Mouse (Mus musculus): ENCODE data around the gene Vmn1r125.
"Not testable (repeated sequence)": the region's sequence is repeated elsewhere in the genome, so short reads cannot be mapped to it uniquely, and the experiment has no call there.

Vmn1r125 gene

DNA sequence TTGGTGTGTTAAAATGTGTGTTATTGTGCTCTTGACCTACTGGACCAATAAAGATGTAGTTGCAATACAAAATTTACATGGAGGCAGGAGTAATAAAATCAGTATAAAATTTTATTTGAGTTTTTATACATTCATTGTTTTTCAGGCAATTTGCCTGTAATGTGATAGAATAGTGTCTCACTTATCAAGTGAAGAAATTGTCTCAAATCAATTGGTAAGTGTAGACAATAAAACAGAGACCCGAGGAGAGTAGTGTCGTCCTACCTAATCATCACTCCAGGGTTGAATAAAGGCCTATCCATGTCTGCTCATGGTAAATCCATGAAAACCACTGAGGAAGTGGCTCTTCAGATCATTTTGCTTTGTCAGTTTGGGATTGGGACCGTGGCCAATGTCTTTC is at the start of gene Vmn1r125:
Vmn1r125 (plus strand) TSS at position 301 of the 400 bp plus-strand sequence.
- DNase-seq (ENCODE audit: low spot score in 2 of 2): not testable (repeated sequence)

GRCm38 (mm10) chr7:21260517-21260916 is 11.5 kb upstream of the Vmn1r125 start, which contains the start of gene Vmn1r124:
Gene Vmn1r124 (minus strand): TSS chr7:21260617.
- not testable (repeated sequence) for DNase-seq (ENCODE audit: low spot score in 2 of 2)

DNA sequence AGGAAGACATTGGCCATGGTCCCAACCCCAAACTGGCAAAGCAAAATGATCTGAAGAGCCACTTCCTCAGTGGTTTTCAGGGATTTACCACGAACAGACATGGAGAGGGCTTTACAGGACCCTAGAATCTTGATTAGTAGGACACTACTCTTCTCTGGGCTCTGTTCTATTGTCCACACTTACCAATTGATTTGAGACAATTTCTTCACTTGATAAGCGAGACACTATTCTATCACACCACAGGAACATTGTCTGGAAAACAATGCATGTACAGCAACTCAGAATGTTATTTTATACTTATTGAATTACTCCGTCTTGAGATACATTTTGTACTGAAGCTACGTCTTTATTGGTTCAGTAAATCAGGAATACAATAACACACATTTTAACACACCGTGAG is 29.4 kb downstream of the Vmn1r125 start, which contains the start of gene Vmn1r126:
Vmn1r126 (minus strand) TSS at position 101 of the 400 bp plus-strand sequence.
- not testable (repeated sequence) for DNase-seq (ENCODE audit: low spot score in 2 of 2)

GRCm38 (mm10) chr7:21319761-21320160 is 47.8 kb downstream of the Vmn1r125 start, which contains the start of gene Vmn1r127:
Gene Vmn1r127 (minus strand): TSS chr7:21319861.
- DNase-seq (ENCODE audit: low spot score in 2 of 2): not testable (repeated sequence)

All from heart, adult 9 months (tissue).